Comparison of ENCODE assay signal across 8 mouse cellular contexts in genomic region chr7:44428171-44428950, GRCm38 (mm10). TPM values are rescaled to one million over a fixed set of nuclear protein-coding genes. Genes with fewer than 3 reads are reported as not detected.
DNase-seq lines count a peak whose midpoint lies in the region; ATAC-seq lines count a peak whose summit lies in the region.

No protein-coding gene starts in this region.

- peaks cover 33% of the 10 kb centered on the region for H3K4me1 ChIP-seq in midbrain, embryonic 14.5 days (ENCODE audit: control insufficient read depth, insufficient read depth, low read length)

- H3K9me3 ChIP-seq in midbrain, embryonic 14.5 days (ENCODE audit: control insufficient read depth, low read length): no peaks in the 10 kb centered on the region

- peak overlapping the region; percentile 76 for H3K4me3 ChIP-seq in midbrain, embryonic 14.5 days (replicated peaks; ENCODE audit: low read depth, low read length)

- peak; percentile 28 for ATAC-seq in granulocyte monocyte progenitor cell, adult 5-6 weeks (replicated peaks; ENCODE audit: poor library complexity, severe bottlenecking)
- peak; percentile 68 for ATAC-seq in midbrain, embryonic 14.5 days (ENCODE audit: low FRiP score, low TSS enrichment)

- under 1% methylated on average over 25 of the region's 38 CpGs for WGBS in midbrain, embryonic 14.5 days

- peak overlapping the region; percentile 99 for H3K9ac ChIP-seq in midbrain, embryonic 14.5 days (replicated peaks; ENCODE audit: low read length)

- DNase-seq in layer of hippocampus, postnatal 25 days (ENCODE audit: extremely low spot score in 1 of 2, low spot score in 1 of 2): peak; percentile 58 to 74
- no peak for DNase-seq in layer of hippocampus, adult 11-12 months (ENCODE audit: low spot score)
- DNase-seq in cerebellum, postnatal 25 days: peak; percentile 53 to 76
- peak; percentile 93 for DNase-seq in midbrain, embryonic 14.5 days
- DNase-seq in thymus, postnatal 4 days: no peak
- DNase-seq in frontal cortex, postnatal 14 days (ENCODE audit: low spot score in 2 of 2): no peak
- no peak for DNase-seq in lung, postnatal 36 days

- no peaks in the 10 kb centered on the region for H3K27me3 ChIP-seq in midbrain, embryonic 14.5 days (ENCODE audit: control insufficient read depth, insufficient read depth, low read length)

- peak overlapping the region; percentile 100 for H3K27ac ChIP-seq in midbrain, embryonic 14.5 days (replicated peaks; ENCODE audit: low read depth, low read length)

- H3K36me3 ChIP-seq in midbrain, embryonic 14.5 days (ENCODE audit: control insufficient read depth, insufficient read depth, low read length): no peaks in the 10 kb centered on the region

- peak overlapping the region; percentile 76 for H3K4me2 ChIP-seq in midbrain, embryonic 14.5 days (ENCODE audit: low read length)

RNA-seq across cellular contexts. Expression of gene Lrrc4b, which starts 0.5 kb away (rescaled TPM):
- total RNA-seq in layer of hippocampus, postnatal 25 days (2021): 100 to 1,000 TPM; 322 to 333 TPM
- total RNA-seq in granulocyte monocyte progenitor cell, adult 5-6 weeks (2014; fragmentation: Nextera tagmentation): not detected in 2 replicates
- not detected in 2 replicates for total RNA-seq in granulocyte monocyte progenitor cell, adult 5-6 weeks (2017)
- 28.4 and 39.0 TPM in 2 replicates for polyA plus RNA-seq in midbrain, embryonic 14.5 days (2014; fragmentation: Nextera tagmentation; extraction: Ambion mirVana)

RNA-seq across cellular contexts. Expression of gene Aspdh, which starts 36.8 kb away (rescaled TPM):
- 10 to 100 TPM; 10.9 to 13.2 TPM for total RNA-seq in layer of hippocampus, postnatal 25 days (2021)
- not detected in 2 replicates for total RNA-seq in granulocyte monocyte progenitor cell, adult 5-6 weeks (2014; fragmentation: Nextera tagmentation)
- total RNA-seq in granulocyte monocyte progenitor cell, adult 5-6 weeks (2017): not detected in 2 replicates
- polyA plus RNA-seq in midbrain, embryonic 14.5 days (2014; fragmentation: Nextera tagmentation; extraction: Ambion mirVana): 8.6 and 8.9 TPM in 2 replicates

RNA-seq across cellular contexts. Expression of gene Josd2, which starts 39.4 kb away (rescaled TPM):
- total RNA-seq in layer of hippocampus, postnatal 25 days (2021): 100 to 1,000 TPM; 102 to 107 TPM
- 26.4 and 62.3 TPM in 2 replicates for total RNA-seq in granulocyte monocyte progenitor cell, adult 5-6 weeks (2014; fragmentation: Nextera tagmentation)
- total RNA-seq in granulocyte monocyte progenitor cell, adult 5-6 weeks (2017): 15.9 and 31.2 TPM in 2 replicates
- polyA plus RNA-seq in midbrain, embryonic 14.5 days (2014; fragmentation: Nextera tagmentation; extraction: Ambion mirVana): 27.9 and 32.5 TPM in 2 replicates

RNA-seq across cellular contexts. Expression of gene 1700008O03Rik, which starts 42.7 kb away (rescaled TPM):
- 1 to 10 TPM; 3.8 to 4.1 TPM for total RNA-seq in layer of hippocampus, postnatal 25 days (2021)
- total RNA-seq in granulocyte monocyte progenitor cell, adult 5-6 weeks (2014; fragmentation: Nextera tagmentation): 4.1 TPM in 1 of 2 replicates, not detected in the other
- total RNA-seq in granulocyte monocyte progenitor cell, adult 5-6 weeks (2017): 1.8 and 2.4 TPM in 2 replicates
- 1.7 and 1.9 TPM in 2 replicates for polyA plus RNA-seq in midbrain, embryonic 14.5 days (2014; fragmentation: Nextera tagmentation; extraction: Ambion mirVana)

RNA-seq across cellular contexts. Expression of gene Syt3, which starts 44.5 kb away (rescaled TPM):
- 10 to 100 TPM; 91.3 to 92.1 TPM for total RNA-seq in layer of hippocampus, postnatal 25 days (2021)
- total RNA-seq in granulocyte monocyte progenitor cell, adult 5-6 weeks (2014; fragmentation: Nextera tagmentation): 1.1 TPM in 1 of 2 replicates, not detected in the other
- 0.15 TPM in 1 of 2 replicates, not detected in the other for total RNA-seq in granulocyte monocyte progenitor cell, adult 5-6 weeks (2017)
- polyA plus RNA-seq in midbrain, embryonic 14.5 days (2014; fragmentation: Nextera tagmentation; extraction: Ambion mirVana): 39.5 and 48.5 TPM in 2 replicates

Comparison
In these comparisons a context has a peak if more than half of its experiments do, and no peak if none do; other contexts are left out.
1. DNase-seq: peak in layer of hippocampus, postnatal 25 days (2 of 2), cerebellum, postnatal 25 days (2 of 2) and midbrain, embryonic 14.5 days (single experiment); none in layer of hippocampus, adult 11-12 months (single experiment), thymus, postnatal 4 days (single experiment), frontal cortex, postnatal 14 days (0 of 2) and lung, postnatal 36 days (single experiment).
2. RNA of gene Lrrc4b, which starts 0.5 kb away (total RNA-seq): 322 to 333 TPM in layer of hippocampus, postnatal 25 days; not detected in granulocyte monocyte progenitor cell, adult 5-6 weeks; every median in the first group is over 100 times any median in the second.
3. RNA of gene Aspdh, which starts 36.8 kb away (total RNA-seq): 10.9 to 13.2 TPM in layer of hippocampus, postnatal 25 days; not detected in granulocyte monocyte progenitor cell, adult 5-6 weeks; every median in the first group is over 10 times any median in the second.